Mouse (Mus musculus) retina, embryonic 14.5 days (tissue): Measurements from ENCODE around the gene Atf3.

Experiments used
- DNase-seq: peaks from one replicate; pipeline ENCODE4 v3.0.0-alpha.2; 2015; ENCODE audit warnings: low spot score

The Atf3 gene

DNA sequence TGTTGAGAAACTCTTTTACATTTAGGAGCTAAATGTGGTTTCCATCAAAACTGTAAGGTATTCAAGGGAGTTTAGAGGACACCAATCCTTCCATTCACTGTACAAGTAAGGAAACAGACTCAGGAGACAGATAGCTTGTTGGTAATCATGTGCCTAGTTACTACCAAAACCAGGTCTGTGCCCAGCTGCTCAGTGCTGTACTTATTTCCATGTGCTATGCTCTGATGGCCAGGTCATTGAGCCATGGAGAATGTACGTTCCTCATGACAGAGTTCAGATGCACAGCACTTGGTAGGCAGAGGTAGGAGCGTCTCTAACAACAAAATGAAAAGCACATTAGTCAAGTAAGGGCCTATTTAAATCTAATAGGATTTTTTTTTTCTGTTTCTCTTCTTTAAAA lies 8.7 kb upstream of the Atf3 start:
- no peak for DNase-seq

DNA sequence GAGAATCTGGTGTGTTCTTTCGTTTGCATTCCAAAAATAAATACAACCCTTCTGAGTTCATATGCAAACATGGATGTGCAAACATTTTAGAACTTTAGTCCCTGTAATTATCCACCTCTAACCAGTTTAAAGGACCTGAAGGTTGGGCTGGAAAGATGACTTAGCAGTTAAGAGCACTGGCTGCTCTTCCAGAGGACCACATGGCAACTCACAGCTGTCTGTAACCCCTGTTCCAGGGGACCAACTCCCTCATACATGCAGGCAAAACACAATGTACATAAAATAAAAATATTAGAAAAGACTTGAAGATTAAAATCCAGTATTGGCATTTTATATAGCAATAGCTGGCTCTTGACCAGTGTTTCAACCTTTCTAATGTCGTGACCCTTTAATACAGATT lies 7.9 kb upstream of the Atf3 start:
- no peak for DNase-seq

GRCm38 (mm10) chr1:191224981-191225703 lies 7.3 kb upstream of the Atf3 start:
- no peak for DNase-seq

DNA sequence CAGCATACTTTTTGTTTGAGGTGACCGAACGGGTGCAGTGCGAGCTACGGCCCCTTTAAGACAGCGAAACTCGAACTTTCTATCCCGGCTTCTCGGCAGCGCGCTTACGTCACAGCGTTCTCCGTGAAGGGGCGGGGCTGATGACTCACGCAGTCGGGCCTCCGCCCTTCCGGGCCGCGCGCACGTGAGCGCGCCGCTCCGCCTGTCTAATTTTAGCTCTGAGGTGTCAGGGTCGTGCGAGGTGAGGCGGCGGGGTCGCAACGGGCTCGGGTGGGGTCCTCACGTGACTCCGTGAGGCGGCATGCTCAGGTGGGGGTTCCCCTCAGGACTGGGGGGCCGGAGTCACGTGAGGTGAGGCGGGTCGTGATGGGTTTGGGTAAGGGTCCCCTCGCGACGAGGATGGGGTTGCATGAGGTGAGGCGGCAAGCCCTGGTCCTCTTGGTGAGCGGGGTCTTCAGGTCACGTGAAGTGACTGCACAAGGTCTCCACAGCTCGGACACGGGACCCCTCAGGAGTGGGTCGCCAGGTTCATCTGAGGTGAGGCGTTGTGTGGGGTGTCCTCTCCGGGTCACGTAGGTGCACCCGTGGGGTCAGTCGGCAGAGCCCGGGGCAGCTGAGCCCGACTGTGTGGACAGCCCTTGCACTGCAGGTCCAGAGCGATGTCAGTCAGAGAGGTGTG lies 6.6 kb upstream of the Atf3 start:
- peak; percentile 96 for DNase-seq

DNA sequence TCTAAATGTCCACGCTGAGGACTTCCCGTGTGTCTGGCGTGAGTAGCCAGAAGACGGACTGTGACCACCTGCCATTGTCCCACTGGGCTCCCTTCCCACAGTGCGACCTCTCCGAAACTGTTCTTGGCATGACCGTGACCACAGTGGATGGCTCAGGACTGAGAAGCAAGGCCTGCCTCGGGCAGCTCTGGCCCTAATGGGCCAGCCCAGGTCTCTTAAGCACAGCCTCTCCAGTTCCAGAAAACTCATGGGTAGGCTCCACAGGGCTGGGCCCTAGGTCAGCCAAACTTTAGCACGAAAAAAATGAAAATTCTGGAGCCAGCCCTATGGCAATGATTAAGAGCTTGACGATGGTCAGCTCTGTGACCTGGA lies 6.1 kb upstream of the Atf3 start:
- DNase-seq = no peak

DNA sequence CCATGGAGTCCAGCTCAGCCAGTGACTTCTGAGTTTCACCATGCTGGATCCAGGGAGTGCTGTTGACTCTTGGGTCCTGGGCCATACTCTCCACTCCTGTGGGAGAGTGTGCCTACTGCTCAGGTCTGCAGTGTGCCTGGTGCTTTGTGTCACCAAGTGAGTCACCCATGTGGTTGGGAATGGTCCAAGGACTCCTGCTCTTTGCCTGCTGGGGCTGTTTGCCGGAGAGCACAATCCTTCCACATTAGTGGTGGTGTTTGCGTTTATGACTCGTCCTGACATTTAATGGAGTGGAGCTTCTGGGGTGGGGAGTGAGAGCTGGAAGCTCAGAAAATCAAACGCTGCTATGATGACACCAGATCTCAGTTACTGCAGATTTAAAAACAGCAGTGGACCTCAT lies 4.2 kb upstream of the Atf3 start:
- no peak for DNase-seq

DNA sequence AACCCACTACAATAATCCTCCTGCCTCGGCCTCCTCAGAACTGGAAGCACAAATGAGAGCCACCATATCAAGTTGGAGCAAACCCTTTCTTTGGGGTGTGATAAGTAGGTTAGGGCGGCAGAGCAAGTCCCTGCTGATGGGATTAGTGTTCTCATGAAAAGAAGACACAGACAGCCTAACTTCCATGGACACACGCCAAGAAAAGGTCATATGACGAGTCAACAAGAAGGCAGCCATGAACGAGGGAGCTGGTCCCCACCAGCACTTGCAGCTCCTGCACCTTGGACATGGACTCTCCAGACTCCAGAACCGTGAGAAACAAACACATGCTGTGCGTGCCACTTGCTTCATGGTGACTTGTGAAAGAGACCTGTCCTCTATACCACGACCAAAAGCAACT lies 2.7 kb upstream of the Atf3 start:
- DNase-seq = no peak

DNA sequence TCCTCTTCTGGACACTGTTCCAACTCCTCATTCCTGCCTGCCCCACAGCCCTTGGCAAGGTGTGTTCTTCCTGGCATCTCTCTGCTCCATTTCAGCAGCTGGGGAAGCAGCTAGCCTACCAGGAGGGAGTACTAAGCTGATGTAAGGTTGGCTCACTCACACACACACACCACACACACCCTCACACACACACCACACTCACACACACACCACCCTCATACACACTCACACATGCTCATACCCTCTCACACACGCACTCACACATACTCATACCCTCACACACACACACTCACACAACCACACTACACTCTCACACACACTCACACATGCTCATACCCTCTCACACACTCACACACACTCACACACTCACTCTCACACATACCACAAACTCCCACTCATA lies 1.9 kb upstream of the Atf3 start:
- no peak for DNase-seq

DNA sequence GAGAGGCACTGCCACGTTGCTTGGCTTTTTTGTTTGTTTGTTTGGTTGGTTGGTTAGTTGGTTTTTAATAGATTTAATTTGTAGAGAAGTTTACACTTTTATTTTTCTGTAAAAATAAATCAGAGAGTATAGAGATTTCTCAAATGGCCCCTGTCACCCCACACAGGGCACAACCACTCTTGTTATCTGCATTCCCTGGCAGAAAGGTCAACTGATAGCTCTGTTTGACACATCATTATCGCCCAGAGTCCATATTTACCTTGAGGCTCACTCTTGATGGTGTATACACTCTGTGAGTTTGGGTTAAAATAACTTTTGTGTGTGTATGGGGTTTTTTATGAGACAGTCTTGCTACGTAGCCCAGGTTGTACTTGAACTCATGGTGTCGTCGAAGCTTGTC lies 744 bp upstream of the Atf3 start:
- DNase-seq = no peak

DNA sequence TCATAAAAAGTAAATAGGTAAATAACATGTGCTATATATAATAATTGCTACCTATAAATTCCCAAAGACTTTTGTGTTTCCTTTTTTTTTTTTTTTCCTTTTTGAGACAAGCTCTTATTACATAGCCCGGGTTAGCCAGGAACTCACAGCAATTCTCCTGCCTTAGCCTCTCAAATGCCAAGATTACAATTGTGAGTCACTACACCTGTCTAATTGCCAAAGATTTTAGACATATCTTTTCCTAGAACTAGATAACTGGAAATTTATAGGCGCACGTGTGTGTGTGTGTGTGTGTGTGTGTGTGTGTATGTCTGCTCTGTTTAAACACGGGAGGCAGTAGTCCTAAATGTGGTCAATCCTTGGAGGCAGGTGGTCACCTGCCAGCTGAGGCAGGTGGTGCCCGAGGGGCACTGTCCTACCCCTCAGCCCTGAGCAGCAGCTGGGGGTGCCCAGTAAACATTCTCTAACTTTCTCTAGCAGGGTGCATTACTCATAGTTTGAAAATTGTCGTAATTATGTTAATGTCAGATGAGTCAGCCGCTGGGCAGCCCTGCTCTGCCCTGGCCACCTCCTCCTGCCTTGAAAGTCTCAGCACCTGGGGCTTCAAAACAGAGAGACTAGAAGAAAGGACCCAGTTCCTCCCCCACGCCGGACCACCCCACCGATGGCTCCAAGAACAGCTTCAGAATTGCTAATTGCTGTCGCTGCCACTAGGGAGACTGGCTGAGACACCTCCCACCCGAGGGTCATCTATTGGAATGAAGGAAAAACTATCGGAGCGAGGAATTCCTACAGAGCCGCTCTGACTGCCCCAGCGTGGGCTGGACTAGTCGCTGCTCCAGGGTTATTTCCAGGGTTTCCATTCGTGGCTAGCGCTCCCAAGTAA lies 1.8 kb downstream of the Atf3 start:
- peak; percentile 46 for DNase-seq

GRCm38 (mm10) chr1:191211096-191211495 lies 6.7 kb downstream of the Atf3 start:
- DNase-seq = no peak

DNA sequence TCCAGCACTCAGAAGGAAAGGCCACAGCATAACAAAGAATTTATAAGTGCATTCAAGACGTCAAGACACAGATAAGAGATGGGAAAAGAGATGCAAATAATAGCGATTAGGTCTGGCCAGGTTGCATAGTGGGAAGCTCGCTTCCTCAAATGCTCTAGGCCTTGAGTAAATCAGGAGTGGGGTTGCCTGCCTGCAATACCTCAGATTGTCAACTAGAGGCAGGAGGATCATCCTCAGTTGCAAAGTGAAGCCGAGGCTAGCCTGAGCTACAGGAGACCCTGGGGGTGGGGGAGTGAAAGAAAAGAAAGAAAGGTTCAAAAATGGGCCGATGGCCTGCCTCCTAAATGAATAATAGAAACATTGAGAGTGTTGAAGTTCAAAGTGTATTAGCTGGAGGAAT lies 12.0 kb downstream of the Atf3 start:
- DNase-seq = no peak

GRCm38 (mm10) chr1:191204876-191205275 lies 13.0 kb downstream of the Atf3 start:
- no peak for DNase-seq

GRCm38 (mm10) chr1:191203496-191203895 lies 14.3 kb downstream of the Atf3 start:
- DNase-seq = no peak

DNA sequence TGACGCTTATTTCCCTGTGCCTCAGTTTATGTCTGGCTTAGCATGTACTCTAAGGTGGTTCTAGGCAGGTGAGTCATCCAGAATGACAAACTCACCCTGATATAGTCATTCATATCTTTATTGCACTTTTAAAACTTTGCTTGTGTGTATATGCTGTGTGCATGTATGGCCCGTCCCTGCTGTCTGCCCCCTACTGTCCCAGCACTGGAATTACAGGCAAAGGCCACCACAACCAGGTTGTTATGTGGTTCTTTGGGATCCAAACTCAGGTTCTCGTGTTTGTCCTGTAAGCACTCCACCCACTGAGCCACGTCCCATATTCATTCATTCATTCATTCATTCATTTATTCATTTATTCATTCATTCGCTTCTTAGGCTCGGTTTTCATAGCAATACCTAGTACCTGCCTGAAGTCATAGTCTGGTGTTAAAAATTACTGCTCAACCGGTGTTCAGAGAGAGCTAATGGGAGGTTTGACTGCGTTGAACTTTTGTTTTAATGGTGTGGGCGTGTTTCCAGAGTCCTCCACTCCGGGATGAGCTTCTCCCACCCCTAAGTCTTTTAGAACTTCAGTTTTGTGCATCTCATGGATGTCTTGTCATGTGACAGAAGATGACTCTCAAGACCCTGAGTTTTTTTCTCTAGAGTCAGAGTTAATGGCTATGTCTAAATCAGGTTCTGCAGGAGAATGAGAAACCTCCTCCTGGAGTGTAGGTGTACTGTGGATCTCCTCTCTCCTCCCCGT lies 15.5 kb downstream of the Atf3 start:
- DNase-seq = no peak

DNA sequence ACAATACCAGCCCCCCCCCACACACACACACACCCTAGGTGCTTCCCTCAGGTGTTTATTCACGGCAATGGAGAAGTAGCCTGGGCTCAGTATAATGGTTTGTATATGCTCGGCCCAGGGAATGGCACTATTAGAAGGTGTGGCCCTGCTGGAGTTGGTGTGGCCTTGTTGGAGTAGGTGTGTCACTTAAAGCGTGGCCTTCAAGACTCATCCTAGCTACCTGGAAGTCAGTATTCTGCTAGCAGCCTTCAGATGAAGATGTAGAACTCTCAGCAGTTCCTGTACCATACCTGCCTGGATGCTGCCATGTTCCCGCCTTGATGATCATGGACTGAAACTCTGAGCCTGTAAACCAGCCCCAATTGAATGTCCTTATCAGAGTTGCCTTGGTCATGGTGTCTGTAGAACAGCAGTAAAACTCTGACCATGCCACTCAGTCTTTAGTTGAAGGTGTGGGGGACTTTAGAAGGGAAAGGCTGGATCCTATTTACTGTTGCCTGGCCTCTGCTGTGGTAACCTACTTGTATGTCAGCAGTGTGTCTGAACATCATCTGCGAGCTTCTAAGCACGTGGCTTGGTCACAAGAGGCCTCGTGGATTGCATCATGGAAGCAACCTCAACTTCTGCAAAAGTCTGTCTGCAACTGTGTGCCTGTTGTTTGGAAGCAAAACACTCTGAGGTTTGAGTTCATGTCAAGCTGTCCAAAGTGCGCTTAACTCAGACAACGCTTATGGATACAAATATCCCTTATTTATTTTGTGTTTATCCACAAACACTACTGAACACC lies 16.8 kb downstream of the Atf3 start:
- DNase-seq = no peak

DNA sequence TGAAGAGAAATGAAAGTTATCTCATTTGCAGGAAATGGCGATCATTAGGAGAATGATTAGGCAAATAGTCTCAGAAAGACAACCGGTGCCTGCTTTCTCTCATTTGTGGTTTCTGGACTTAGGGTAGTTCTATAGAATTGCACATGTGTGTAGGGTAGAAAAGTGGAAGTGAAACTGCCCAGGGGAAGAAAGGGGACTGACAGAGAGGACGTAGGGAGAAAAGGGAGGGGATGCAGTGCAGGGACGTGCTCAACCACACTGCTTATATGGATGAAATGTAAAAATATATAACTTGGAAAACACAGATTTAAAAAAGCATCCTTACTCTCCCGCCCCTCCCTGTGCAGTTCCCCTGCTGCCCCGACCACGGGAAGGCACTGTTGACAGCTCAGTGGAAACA lies 19.9 kb downstream of the Atf3 start:
- DNase-seq = no peak

DNA sequence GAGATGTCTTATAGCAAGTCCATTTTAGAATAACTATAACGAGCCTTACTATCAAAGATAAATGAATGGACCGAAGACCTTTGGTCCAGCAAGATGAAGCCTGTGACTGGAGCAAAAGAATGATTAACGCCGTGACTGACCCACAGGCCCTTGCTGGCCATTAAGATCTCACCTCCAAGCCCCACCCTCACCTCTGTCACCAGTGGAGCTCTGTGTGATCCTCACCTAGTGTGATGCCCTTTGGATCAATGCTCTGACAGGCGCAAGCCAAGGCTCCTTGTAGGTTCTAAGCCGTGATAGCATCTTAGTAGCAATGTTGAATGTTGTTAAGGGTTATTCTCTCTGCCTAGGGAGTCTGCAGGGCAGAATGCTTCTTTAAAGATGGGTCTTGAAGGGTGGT lies 21.8 kb downstream of the Atf3 start:
- DNase-seq = no peak

GRCm38 (mm10) chr1:191193657-191194424 lies 24.0 kb downstream of the Atf3 start:
- DNase-seq = peak; percentile 28

DNA sequence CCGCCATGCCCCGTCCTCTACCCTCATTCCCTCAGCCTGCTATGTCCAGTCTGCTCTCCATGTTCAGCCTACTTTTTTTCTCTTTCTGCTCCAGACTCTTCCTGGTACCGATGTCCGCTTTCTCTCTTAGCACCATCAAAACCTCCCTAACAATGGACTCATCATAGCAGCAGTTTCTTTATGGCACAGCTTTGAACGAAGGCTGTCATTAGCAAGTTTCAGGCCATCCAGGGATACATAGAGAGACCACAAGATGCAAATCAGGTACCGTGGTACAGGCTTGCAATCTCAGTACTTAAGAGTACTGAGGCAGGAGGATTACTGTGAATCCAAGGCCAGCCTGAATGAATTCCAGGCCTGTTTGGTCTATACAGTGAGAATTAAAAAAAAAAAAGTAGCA lies 25.1 kb downstream of the Atf3 start:
- no peak for DNase-seq

- DNase-seq = no peak
Measured at GRCm38 (mm10) chr1:191192213-191192612, 25.6 kb downstream of the Atf3 start.
